Mouse (Mus musculus): ENCODE measurements around the gene Rep15. TPM values are rescaled to one million over a fixed set of nuclear protein-coding genes. Genes with fewer than 3 reads are reported as not detected.

The Rep15 gene
- total RNA-seq, 1 experiment from 2014 or later, result 1.6 TPM

Other genes starting within 250 kb of the Rep15 start
- gene Arntl2, start 236.5 kb upstream of the Rep15 start, total RNA-seq (2021), result 3.5 and 5.9 TPM in 2 replicates
- not detected in 2 replicates for gene Smco2, start 182.5 kb upstream of the Rep15 start, total RNA-seq (2021)
- 70.0 and 98.9 TPM in 2 replicates for gene Ppfibp1, start 144.1 kb upstream of the Rep15 start, total RNA-seq (2021)
- not detected in 2 replicates for gene 1700034J05Rik, start 78.2 kb upstream of the Rep15 start, total RNA-seq (2021)
- gene Mrps35, start 10.2 kb downstream of the Rep15 start, total RNA-seq (2021), result 69.6 and 98.0 TPM in 2 replicates
- not detected in 2 replicates for gene Mansc4, start 54.4 kb downstream of the Rep15 start, total RNA-seq (2021)
- 32.8 and 33.4 TPM in 2 replicates for gene Klhl42, start 58.8 kb downstream of the Rep15 start, total RNA-seq (2021)
- gene Pthlh, start 231.6 kb downstream of the Rep15 start, total RNA-seq (2021), result not detected in 2 replicates